Mouse (Mus musculus): Measurements from ENCODE around the gene Hnrnpf. TPM values are rescaled to one million over a fixed set of nuclear protein-coding genes. Genes with fewer than 3 reads are reported as not detected.
A peak's percentile ranks its signal among the peaks of the same experiment; 100 is the strongest.

Gene Hnrnpf
- polyA plus RNA-seq, 1 experiment, result 142 TPM

GRCm38 (mm10) chr6:117943899-117944298 is 43.8 kb downstream of the Hnrnpf start:
- DNase-seq, result no peak
- Histone ChIP-seq H3K27me3 (replicated peaks; ENCODE audit: control insufficient read depth, insufficient read depth, low read length) (no peaks in the 10 kb centered on the region), H3K4me3 (ENCODE audit: insufficient read depth, low read depth, low read length) (no peak overlapping the region), H3K4me1 (ENCODE audit: control insufficient read depth, insufficient read depth, low read length) (no peaks in the 10 kb centered on the region), H3K27ac (ENCODE audit: insufficient read depth, low read depth, low read length) (no peak overlapping the region), H3K36me3 (ENCODE audit: control insufficient read depth, insufficient read depth, low read length) (no peaks in the 10 kb centered on the region)
- TF ChIP-seq POLR2A (IDR thresholded peaks at IDR 0.05; ENCODE audit: low read depth, low read length) (no peak), CTCF (conservative IDR thresholded peaks at IDR 0.05; ENCODE audit: insufficient read depth, insufficient read length, low read depth, low read length) (no peak)
- 91% methylated on average over 2 of the region's 2 CpGs for WGBS

DNA sequence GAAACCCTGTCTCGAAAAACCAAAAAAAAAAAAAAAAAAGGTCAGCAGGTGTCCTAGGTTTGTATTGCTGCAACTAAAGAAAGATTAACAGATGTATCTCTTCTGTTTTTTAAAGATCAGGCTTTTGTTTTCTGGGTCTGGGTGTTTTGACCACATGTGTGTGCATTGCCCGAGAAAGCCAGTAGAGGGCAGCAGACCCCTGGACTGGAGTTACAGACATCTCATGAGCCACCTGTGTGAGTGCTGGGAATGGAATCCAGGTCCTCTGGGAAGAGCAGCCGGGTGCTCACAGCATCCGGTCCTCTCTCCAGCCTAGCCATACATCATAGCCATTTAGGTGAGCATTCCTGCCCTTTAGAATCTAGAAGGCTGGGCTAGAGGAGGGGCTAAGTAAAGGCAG is 52.2 kb downstream of the Hnrnpf start:
- H3K4me1 ChIP-seq (ENCODE audit: control insufficient read depth, insufficient read depth, low read length), result no peaks in the 10 kb centered on the region
- H3K4me3 ChIP-seq (ENCODE audit: insufficient read depth, low read depth, low read length), result no peak overlapping the region
- TF ChIP-seq CTCF (conservative IDR thresholded peaks at IDR 0.05; ENCODE audit: insufficient read depth, insufficient read length, low read depth, low read length) (peak; percentile 29), POLR2A (IDR thresholded peaks at IDR 0.05; ENCODE audit: low read depth, low read length) (no peak)
- 88% methylated on average over 4 of the region's 4 CpGs for WGBS
- H3K27ac ChIP-seq (ENCODE audit: insufficient read depth, low read depth, low read length), result no peak overlapping the region
- no peaks in the 10 kb centered on the region for H3K27me3 ChIP-seq (replicated peaks; ENCODE audit: control insufficient read depth, insufficient read depth, low read length)
- no peaks in the 10 kb centered on the region for H3K36me3 ChIP-seq (ENCODE audit: control insufficient read depth, insufficient read depth, low read length)
- no peak for DNase-seq

GRCm38 (mm10) chr6:117956161-117956560 is 56.0 kb downstream of the Hnrnpf start:
- Histone ChIP-seq H3K4me3 (ENCODE audit: insufficient read depth, low read depth, low read length) (no peak overlapping the region), H3K4me1 (ENCODE audit: control insufficient read depth, insufficient read depth, low read length) (no peaks in the 10 kb centered on the region), H3K27me3 (replicated peaks; ENCODE audit: control insufficient read depth, insufficient read depth, low read length) (no peaks in the 10 kb centered on the region), H3K36me3 (ENCODE audit: control insufficient read depth, insufficient read depth, low read length) (no peaks in the 10 kb centered on the region), H3K27ac (ENCODE audit: insufficient read depth, low read depth, low read length) (no peak overlapping the region; the same call in 1 of the 2 replicates)
- DNase-seq, result no peak
- TF ChIP-seq POLR2A (IDR thresholded peaks at IDR 0.05; ENCODE audit: low read depth, low read length), result no peak
- TF ChIP-seq CTCF (conservative IDR thresholded peaks at IDR 0.05; ENCODE audit: insufficient read depth, insufficient read length, low read depth, low read length), result no peak
- 51% methylated on average over 6 of the region's 6 CpGs for WGBS

DNA sequence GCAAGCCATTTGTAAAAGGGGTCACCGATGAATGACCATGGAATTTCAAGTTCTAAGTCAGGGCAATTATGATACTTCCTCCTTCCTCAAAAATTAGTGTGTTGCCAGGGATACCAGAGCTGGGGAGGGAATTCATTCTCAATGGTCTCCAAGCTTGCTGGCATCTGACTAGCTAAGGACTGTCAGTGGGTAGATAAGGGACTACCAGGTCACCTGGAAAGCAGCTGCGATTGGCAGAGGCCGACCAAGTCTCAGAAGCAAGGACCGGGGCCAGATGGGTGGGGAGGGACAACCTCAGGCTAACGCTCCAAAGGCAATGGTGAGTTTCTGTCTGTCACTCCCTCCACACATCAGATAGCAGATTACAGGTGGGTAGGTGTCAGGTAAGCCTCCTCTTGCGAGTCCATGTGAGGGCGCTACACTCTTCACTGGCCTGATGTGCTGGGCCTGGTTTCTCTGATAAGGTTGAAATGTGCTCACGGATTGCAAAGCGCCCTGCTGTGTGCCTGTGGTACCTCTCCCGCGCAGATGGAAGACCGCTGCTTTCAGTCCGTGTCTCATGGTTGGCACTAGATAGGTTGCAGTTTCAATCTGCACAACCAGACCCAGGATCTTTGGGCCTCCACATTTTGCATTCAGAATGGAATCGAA is 56.9 kb downstream of the Hnrnpf start:
- no peaks in the 10 kb centered on the region for H3K27me3 ChIP-seq (replicated peaks; ENCODE audit: control insufficient read depth, insufficient read depth, low read length)
- TF ChIP-seq CTCF (conservative IDR thresholded peaks at IDR 0.05; ENCODE audit: insufficient read depth, insufficient read length, low read depth, low read length) (no peak), POLR2A (IDR thresholded peaks at IDR 0.05; ENCODE audit: low read depth, low read length) (no peak)
- no peaks in the 10 kb centered on the region for H3K4me1 ChIP-seq (ENCODE audit: control insufficient read depth, insufficient read depth, low read length)
- no peak overlapping the region for H3K4me3 ChIP-seq (ENCODE audit: insufficient read depth, low read depth, low read length)
- DNase-seq, result peak; percentile 36
- WGBS, result 45% methylated on average over 14 of the region's 14 CpGs
- no peaks in the 10 kb centered on the region for H3K36me3 ChIP-seq (ENCODE audit: control insufficient read depth, insufficient read depth, low read length)
- peak overlapping the region; percentile 43; the same call in 1 of the 2 replicates for H3K27ac ChIP-seq (ENCODE audit: insufficient read depth, low read depth, low read length)

- H3K4me3 ChIP-seq (ENCODE audit: insufficient read depth, low read depth, low read length), result no peak overlapping the region
- no peaks in the 10 kb centered on the region for H3K36me3 ChIP-seq (ENCODE audit: control insufficient read depth, insufficient read depth, low read length)
- 82% methylated on average over 3 of the region's 3 CpGs for WGBS
- H3K27me3 ChIP-seq (replicated peaks; ENCODE audit: control insufficient read depth, insufficient read depth, low read length), result no peaks in the 10 kb centered on the region
- no peak for DNase-seq
- no peak for TF ChIP-seq CTCF (conservative IDR thresholded peaks at IDR 0.05; ENCODE audit: insufficient read depth, insufficient read length, low read depth, low read length)
- no peak for TF ChIP-seq POLR2A (IDR thresholded peaks at IDR 0.05; ENCODE audit: low read depth, low read length)
- no peaks in the 10 kb centered on the region for H3K4me1 ChIP-seq (ENCODE audit: control insufficient read depth, insufficient read depth, low read length)
- no peak overlapping the region for H3K27ac ChIP-seq (ENCODE audit: insufficient read depth, low read depth, low read length)
Observed at GRCm38 (mm10) chr6:117963201-117963600, 63.1 kb downstream of the Hnrnpf start.

DNA sequence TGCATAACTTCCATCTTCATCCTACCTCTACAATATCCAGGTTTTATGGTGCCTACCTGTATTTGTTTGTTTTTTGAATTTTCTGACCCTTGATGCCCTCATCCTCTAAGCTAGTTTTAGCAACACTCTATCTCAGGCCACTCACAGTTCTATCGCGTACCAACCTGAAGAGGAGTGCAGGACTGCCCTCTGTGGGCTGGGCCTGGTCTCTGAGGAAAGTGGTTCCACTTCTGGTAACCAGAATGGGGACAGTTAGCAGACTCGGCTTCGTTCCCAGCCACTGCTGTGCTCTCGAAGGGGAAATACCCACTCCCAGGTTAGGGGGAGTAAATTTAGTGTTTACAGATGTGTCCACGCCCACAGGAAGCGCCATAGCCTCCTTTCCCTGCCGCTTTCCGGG is 66.6 kb downstream of the Hnrnpf start:
- no peaks in the 10 kb centered on the region for H3K36me3 ChIP-seq (ENCODE audit: control insufficient read depth, insufficient read depth, low read length)
- 11% methylated on average over 9 of the region's 9 CpGs for WGBS
- H3K4me1 ChIP-seq (ENCODE audit: control insufficient read depth, insufficient read depth, low read length), result no peaks in the 10 kb centered on the region
- TF ChIP-seq POLR2A (IDR thresholded peaks at IDR 0.05; ENCODE audit: low read depth, low read length) (no peak), CTCF (conservative IDR thresholded peaks at IDR 0.05; ENCODE audit: insufficient read depth, insufficient read length, low read depth, low read length) (peak; percentile 58; the same call in 1 of the 2 replicates)
- peak; percentile 22 for DNase-seq
- H3K4me3 ChIP-seq (ENCODE audit: insufficient read depth, low read depth, low read length), result no peak overlapping the region
- H3K27ac ChIP-seq (ENCODE audit: insufficient read depth, low read depth, low read length), result no peak overlapping the region
- no peaks in the 10 kb centered on the region for H3K27me3 ChIP-seq (replicated peaks; ENCODE audit: control insufficient read depth, insufficient read depth, low read length)

Other genes starting within 250 kb of the Hnrnpf start
- gene Zfp637, start 59.1 kb upstream of the Hnrnpf start, polyA plus RNA-seq (2012; rRNA removed), result 35.7 and 37.0 TPM in 2 replicates
- gene Zfp239, start 38.2 kb upstream of the Hnrnpf start, polyA plus RNA-seq (2012; rRNA removed), result 1.5 and 2.0 TPM in 2 replicates
- 196 and 213 TPM in 2 replicates for gene Fxyd4, start 37.4 kb downstream of the Hnrnpf start, polyA plus RNA-seq (2012; rRNA removed)
- 0.36 and 0.52 TPM in 2 replicates for gene Rasgef1a, start 111.1 kb downstream of the Hnrnpf start, polyA plus RNA-seq (2012; rRNA removed)
- gene Csgalnact2, start 238.8 kb downstream of the Hnrnpf start, polyA plus RNA-seq (2012; rRNA removed), result 3.4 and 4.7 TPM in 2 replicates

Measured in kidney, adult 2 months (tissue).